Mouse (Mus musculus): ENCODE measurements around the gene Spdye4b.
"Not testable (repeated sequence)": the region's sequence is repeated elsewhere in the genome, so short reads cannot be mapped to it uniquely, and the experiment has no call there.

The Spdye4b gene

GRCm38 (mm10) chr5:143180255-143181076 lies at the start of gene Spdye4b, which contains the start of gene Rbak:
Spdye4b (plus strand) TSS chr5:143181017.
Rbak (minus strand) TSS chr5:143180775.
- DNase-seq (ENCODE audit: low read depth), result peak; percentile 94

GRCm38 (mm10) chr5:143132935-143133514 lies 47.8 kb upstream of the Spdye4b start:
- DNase-seq (ENCODE audit: low read depth), result peak; percentile 73

- DNase-seq (ENCODE audit: low read depth), result not testable (repeated sequence)
These were observed 46.4 kb upstream of the Spdye4b start for GRCm38 (mm10) chr5:143134216-143135010.

- no peak for DNase-seq (ENCODE audit: low read depth)
These were observed 45.8 kb upstream of the Spdye4b start for GRCm38 (mm10) chr5:143135042-143135441.

GRCm38 (mm10) chr5:143137580-143137979 lies 43.2 kb upstream of the Spdye4b start:
- DNase-seq (ENCODE audit: low read depth), result no peak

GRCm38 (mm10) chr5:143147481-143147880 lies 33.3 kb upstream of the Spdye4b start, which contains the start of gene Olfr718-ps1:
Olfr718-ps1 (minus strand) TSS chr5:143147581.
- no peak for DNase-seq (ENCODE audit: low read depth)

- DNase-seq (ENCODE audit: low read depth), result no peak
These were observed 32.2 kb upstream of the Spdye4b start for GRCm38 (mm10) chr5:143148661-143149060.

- DNase-seq (ENCODE audit: low read depth), result no peak
These were observed 31.3 kb upstream of the Spdye4b start for GRCm38 (mm10) chr5:143149536-143149935.

- no peak for DNase-seq (ENCODE audit: low read depth)
These were observed 30.8 kb upstream of the Spdye4b start for GRCm38 (mm10) chr5:143150044-143150443.

GRCm38 (mm10) chr5:143153756-143154155 lies 27.1 kb upstream of the Spdye4b start:
- no peak for DNase-seq (ENCODE audit: low read depth)

- DNase-seq (ENCODE audit: low read depth), result no peak
These were observed 25.3 kb upstream of the Spdye4b start for GRCm38 (mm10) chr5:143155534-143155933.

- no peak for DNase-seq (ENCODE audit: low read depth)
These were observed 15.2 kb upstream of the Spdye4b start for GRCm38 (mm10) chr5:143165508-143166070.

- DNase-seq (ENCODE audit: low read depth), result no peak
These were observed 4.8 kb upstream of the Spdye4b start for GRCm38 (mm10) chr5:143175970-143176369.

GRCm38 (mm10) chr5:143177541-143178200 lies 3.1 kb upstream of the Spdye4b start:
- DNase-seq (ENCODE audit: low read depth), result peak; percentile 25

GRCm38 (mm10) chr5:143179179-143179578 lies 1.6 kb upstream of the Spdye4b start:
- DNase-seq (ENCODE audit: low read depth), result peak; percentile 43

GRCm38 (mm10) chr5:143188014-143188413 lies 7.2 kb downstream of the Spdye4b start:
- DNase-seq (ENCODE audit: low read depth), result not testable (repeated sequence)

- no peak for DNase-seq (ENCODE audit: low read depth)
These were observed 12.0 kb downstream of the Spdye4b start for GRCm38 (mm10) chr5:143192806-143193205.

- not testable (repeated sequence) for DNase-seq (ENCODE audit: low read depth)
These were observed 13.9 kb downstream of the Spdye4b start for GRCm38 (mm10) chr5:143194747-143195146.

GRCm38 (mm10) chr5:143195166-143195565 lies 14.3 kb downstream of the Spdye4b start:
- DNase-seq (ENCODE audit: low read depth), result no peak

GRCm38 (mm10) chr5:143196506-143196905 lies 15.7 kb downstream of the Spdye4b start:
- DNase-seq (ENCODE audit: low read depth), result no peak

- no peak for DNase-seq (ENCODE audit: low read depth)
These were observed 24.2 kb downstream of the Spdye4b start for GRCm38 (mm10) chr5:143205015-143205414.
